Mouse (Mus musculus) frontal cortex, postnatal 36 days (tissue): Measurements from ENCODE around the gene Tnfrsf21.

Experiments used
- DNase-seq, 2 experiments: peaks; one replicate each; pipeline ENCODE4 v3.0.0; 2022; ENCODE audit warnings: low spot score in 2 of 2

Tnfrsf21 gene

GRCm38 (mm10) chr17:43130115-43130869, 113.9 kb downstream of the Tnfrsf21 start:
- no peak for DNase-seq

- DNase-seq: no peak
These were observed 114.5 kb downstream of the Tnfrsf21 start for GRCm38 (mm10) chr17:43130870-43131264.

GRCm38 (mm10) chr17:43132477-43132876, 116.1 kb downstream of the Tnfrsf21 start:
- DNase-seq: no peak

- DNase-seq: no peak
These were observed 116.8 kb downstream of the Tnfrsf21 start for GRCm38 (mm10) chr17:43133106-43133505.

- no peak for DNase-seq
These were observed 118.6 kb downstream of the Tnfrsf21 start for GRCm38 (mm10) chr17:43134991-43135390.

- no peak for DNase-seq
These were observed 119.3 kb downstream of the Tnfrsf21 start for GRCm38 (mm10) chr17:43135398-43136265.

- no peak for DNase-seq
These were observed 120.4 kb downstream of the Tnfrsf21 start for GRCm38 (mm10) chr17:43136720-43137119.

GRCm38 (mm10) chr17:43137838-43138237, 121.5 kb downstream of the Tnfrsf21 start:
- DNase-seq: no peak

GRCm38 (mm10) chr17:43138356-43138755, 122.0 kb downstream of the Tnfrsf21 start:
- no peak for DNase-seq
